Mouse (Mus musculus): ENCODE measurements around the gene Olfr128.

DNA sequence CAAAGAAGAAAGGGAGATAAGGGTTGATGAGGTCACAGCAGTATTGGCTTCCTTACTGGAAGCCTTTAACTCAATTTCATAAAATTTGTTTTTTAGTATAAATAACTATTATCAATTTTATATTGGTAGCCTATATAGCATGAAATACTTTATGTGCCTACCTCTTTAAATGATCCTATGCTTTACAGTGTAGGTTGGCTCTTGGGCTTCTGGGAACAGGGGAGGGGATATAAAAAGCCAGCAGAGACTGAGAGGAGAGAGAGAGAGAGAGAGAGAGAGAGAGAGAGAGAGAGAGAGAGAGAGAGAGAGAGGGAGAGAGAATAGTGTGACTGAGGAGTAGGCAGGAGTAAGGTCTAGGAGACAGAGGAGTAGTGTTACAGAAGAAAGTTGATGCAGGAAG, at the start of gene Olfr128:
- TF ChIP-seq CTCF (IDR thresholded peaks at IDR 0.05; ENCODE audit: control insufficient read depth, insufficient read depth, insufficient read length) (no peak), MAX (IDR thresholded peaks at IDR 0.05) (no peak), MYOD1 (IDR thresholded peaks at IDR 0.05; ENCODE audit: control insufficient read depth, insufficient read length, low read depth) (no peak), CEBPB (IDR thresholded peaks at IDR 0.05; ENCODE audit: low read depth) (no peak), USF1 (IDR thresholded peaks at IDR 0.05; ENCODE audit: low read depth) (no peak), MYOG (IDR thresholded peaks at IDR 0.05; ENCODE audit: control insufficient read depth, extremely low read depth, insufficient read length) (no peak), FOSL1 (IDR thresholded peaks at IDR 0.05; ENCODE audit: insufficient read depth, low read length, poor library complexity, severe bottlenecking) (no peak)
